Mouse (Mus musculus): ENCODE results near the gene 2010003K11Rik. TPM values are rescaled to one million over a fixed set of nuclear protein-coding genes. Genes with fewer than 3 reads are reported as not detected.

2010003K11Rik gene
- polyA plus RNA-seq, 1 experiment, result not detected

DNA sequence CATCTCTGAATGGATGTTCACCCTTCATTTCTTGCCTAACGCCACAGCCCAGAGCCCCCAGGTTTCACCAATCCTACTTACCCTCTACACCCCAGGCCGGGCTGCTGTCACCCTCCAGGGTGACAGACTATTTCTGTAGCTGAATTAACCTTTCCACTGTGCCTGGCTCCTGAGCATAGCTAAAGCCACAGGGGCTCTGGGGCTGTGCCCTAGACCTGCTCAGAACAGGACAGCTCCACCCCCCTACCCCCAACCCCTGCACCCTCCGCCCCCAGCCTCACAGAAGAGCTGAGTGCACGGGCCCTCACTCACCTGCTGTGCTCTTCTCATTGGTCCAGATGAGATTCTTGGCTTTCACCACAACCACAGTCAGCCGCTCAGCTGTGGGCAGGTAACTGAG lies 46.4 kb downstream of the 2010003K11Rik start:
- Histone ChIP-seq H3K27me3 (ENCODE audit: control insufficient read depth, insufficient read depth, insufficient read length) (no peaks in the 10 kb centered on the region), H3K4me3 (ENCODE audit: insufficient read depth, poor library complexity, severe bottlenecking) (no peak overlapping the region), H3ac (ENCODE audit: control insufficient read depth, insufficient read length, low read depth) (no peak overlapping the region), H3K79me3 (ENCODE audit: low read depth) (no peaks in the 10 kb centered on the region), H3K36me3 (ENCODE audit: control insufficient read depth, insufficient read depth) (peaks cover 3% of the 10 kb centered on the region), H3K79me2 (ENCODE audit: control insufficient read depth, insufficient read depth) (no peaks in the 10 kb centered on the region)
- TF ChIP-seq FOSL1 (IDR thresholded peaks at IDR 0.05; ENCODE audit: insufficient read depth, low read length, poor library complexity, severe bottlenecking), result no peak
- TF ChIP-seq MAX (IDR thresholded peaks at IDR 0.05), result no peak
- no peak for TF ChIP-seq USF1 (IDR thresholded peaks at IDR 0.05; ENCODE audit: low read depth)

DNA sequence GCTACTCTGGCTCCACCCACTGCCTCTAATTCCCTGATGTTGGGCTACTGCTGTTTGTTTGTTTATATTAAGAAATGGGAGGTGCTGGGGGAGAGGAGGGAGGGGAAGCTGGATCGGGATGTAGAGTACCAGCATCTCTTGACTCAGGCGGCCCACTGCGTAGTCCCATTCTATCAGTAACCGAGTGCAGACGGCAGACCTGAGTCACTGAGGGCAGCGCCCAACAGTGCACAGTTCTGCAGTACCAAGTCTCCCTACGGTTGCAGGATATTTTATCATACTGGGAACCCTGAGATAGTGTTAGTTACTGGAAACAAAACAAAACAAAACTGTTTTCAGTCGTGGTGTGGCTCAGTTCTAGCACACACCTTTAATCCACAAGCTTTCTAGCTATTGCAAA lies 47.3 kb downstream of the 2010003K11Rik start:
- TF ChIP-seq FOSL1 (IDR thresholded peaks at IDR 0.05; ENCODE audit: insufficient read depth, low read length, poor library complexity, severe bottlenecking), result no peak
- TF ChIP-seq CTCF (IDR thresholded peaks at IDR 0.05; ENCODE audit: control insufficient read depth, insufficient read depth, insufficient read length), result no peak
- no peak for TF ChIP-seq CEBPB (IDR thresholded peaks at IDR 0.05; ENCODE audit: low read depth)
- TF ChIP-seq MYOG (IDR thresholded peaks at IDR 0.05; ENCODE audit: control insufficient read depth, extremely low read depth, insufficient read length), result no peak
- TF ChIP-seq USF1 (IDR thresholded peaks at IDR 0.05; ENCODE audit: low read depth), result no peak
- no peak for TF ChIP-seq MAX (IDR thresholded peaks at IDR 0.05)
- TF ChIP-seq MYOD1 (IDR thresholded peaks at IDR 0.05; ENCODE audit: control insufficient read depth, insufficient read length, low read depth), result no peak
- no peaks in the 10 kb centered on the region for H3K79me2 ChIP-seq (ENCODE audit: control insufficient read depth, insufficient read depth)
- H3K79me3 ChIP-seq (ENCODE audit: low read depth), result no peaks in the 10 kb centered on the region
- H3K4me3 ChIP-seq (ENCODE audit: insufficient read depth, poor library complexity, severe bottlenecking), result no peak overlapping the region
- no peak overlapping the region for H3ac ChIP-seq (ENCODE audit: control insufficient read depth, insufficient read length, low read depth)
- no peaks in the 10 kb centered on the region for H3K27me3 ChIP-seq (ENCODE audit: control insufficient read depth, insufficient read depth, insufficient read length)
- H3K36me3 ChIP-seq (ENCODE audit: control insufficient read depth, insufficient read depth), result peaks cover 3% of the 10 kb centered on the region

DNA sequence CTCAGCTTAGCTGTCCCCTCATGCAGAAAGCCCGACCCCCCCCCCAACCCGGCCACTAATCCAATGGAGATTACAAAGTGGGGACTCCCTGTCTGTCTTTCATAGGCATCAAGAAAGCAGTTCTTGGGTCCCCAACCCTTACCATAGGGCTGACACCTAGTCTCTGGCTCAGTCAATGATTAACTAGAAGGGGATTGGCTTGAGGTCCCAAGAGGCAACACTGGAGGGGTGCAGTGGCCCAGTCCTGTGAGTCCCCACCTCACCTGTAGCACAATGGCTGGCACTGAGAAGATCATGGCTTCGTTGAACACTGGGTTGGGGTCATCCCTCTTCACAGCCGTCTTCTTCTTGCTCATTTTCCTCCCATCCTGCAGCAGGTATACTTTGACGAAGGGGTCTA lies 47.7 kb downstream of the 2010003K11Rik start:
- H3K36me3 ChIP-seq (ENCODE audit: control insufficient read depth, insufficient read depth), result peaks cover 3% of the 10 kb centered on the region
- H3K79me3 ChIP-seq (ENCODE audit: low read depth), result no peaks in the 10 kb centered on the region
- no peaks in the 10 kb centered on the region for H3K27me3 ChIP-seq (ENCODE audit: control insufficient read depth, insufficient read depth, insufficient read length)
- TF ChIP-seq FOSL1 (IDR thresholded peaks at IDR 0.05; ENCODE audit: insufficient read depth, low read length, poor library complexity, severe bottlenecking), result no peak
- TF ChIP-seq USF1 (IDR thresholded peaks at IDR 0.05; ENCODE audit: low read depth), result no peak
- no peak for TF ChIP-seq MAX (IDR thresholded peaks at IDR 0.05)
- TF ChIP-seq MYOD1 (IDR thresholded peaks at IDR 0.05; ENCODE audit: control insufficient read depth, insufficient read length, low read depth), result no peak
- no peak for TF ChIP-seq MYOG (IDR thresholded peaks at IDR 0.05; ENCODE audit: control insufficient read depth, extremely low read depth, insufficient read length)
- no peak for TF ChIP-seq CTCF (IDR thresholded peaks at IDR 0.05; ENCODE audit: control insufficient read depth, insufficient read depth, insufficient read length)
- no peak for TF ChIP-seq CEBPB (IDR thresholded peaks at IDR 0.05; ENCODE audit: low read depth)
- no peak overlapping the region for H3K4me3 ChIP-seq (ENCODE audit: insufficient read depth, poor library complexity, severe bottlenecking)
- no peaks in the 10 kb centered on the region for H3K79me2 ChIP-seq (ENCODE audit: control insufficient read depth, insufficient read depth)
- H3ac ChIP-seq (ENCODE audit: control insufficient read depth, insufficient read length, low read depth), result no peak overlapping the region

DNA sequence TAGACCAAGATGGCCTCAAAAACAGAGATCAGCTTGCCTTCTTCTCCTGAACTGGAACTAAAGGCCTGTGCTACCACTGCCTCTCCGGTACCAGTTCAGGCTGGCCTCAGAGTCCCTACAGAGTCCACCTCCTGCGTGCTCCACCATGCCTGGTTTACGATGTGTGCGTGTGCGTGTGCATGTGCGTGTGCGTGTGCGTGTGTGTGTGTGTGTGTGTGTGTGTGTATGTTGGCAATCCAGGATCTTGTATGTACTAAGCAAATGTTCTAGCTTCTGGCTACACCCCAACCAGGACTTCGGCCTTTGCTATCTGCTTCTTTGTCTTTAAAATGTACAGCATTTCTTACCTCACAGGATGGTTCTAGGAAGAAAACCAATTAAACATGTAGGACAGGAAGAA lies 49.2 kb downstream of the 2010003K11Rik start:
- Histone ChIP-seq H3K27me3 (ENCODE audit: control insufficient read depth, insufficient read depth, insufficient read length) (no peaks in the 10 kb centered on the region), H3K4me3 (ENCODE audit: insufficient read depth, poor library complexity, severe bottlenecking) (no peak overlapping the region), H3K36me3 (ENCODE audit: control insufficient read depth, insufficient read depth) (peaks cover 3% of the 10 kb centered on the region), H3K79me2 (ENCODE audit: control insufficient read depth, insufficient read depth) (no peaks in the 10 kb centered on the region), H3K79me3 (ENCODE audit: low read depth) (no peaks in the 10 kb centered on the region), H3ac (ENCODE audit: control insufficient read depth, insufficient read length, low read depth) (no peak overlapping the region)
- TF ChIP-seq CTCF (IDR thresholded peaks at IDR 0.05; ENCODE audit: control insufficient read depth, insufficient read depth, insufficient read length), result no peak
- TF ChIP-seq MYOG (IDR thresholded peaks at IDR 0.05; ENCODE audit: control insufficient read depth, extremely low read depth, insufficient read length), result no peak
- no peak for TF ChIP-seq FOSL1 (IDR thresholded peaks at IDR 0.05; ENCODE audit: insufficient read depth, low read length, poor library complexity, severe bottlenecking)
- no peak for TF ChIP-seq USF1 (IDR thresholded peaks at IDR 0.05; ENCODE audit: low read depth)
- TF ChIP-seq MAX (IDR thresholded peaks at IDR 0.05), result no peak
- no peak for TF ChIP-seq CEBPB (IDR thresholded peaks at IDR 0.05; ENCODE audit: low read depth)
- no peak for TF ChIP-seq MYOD1 (IDR thresholded peaks at IDR 0.05; ENCODE audit: control insufficient read depth, insufficient read length, low read depth)

DNA sequence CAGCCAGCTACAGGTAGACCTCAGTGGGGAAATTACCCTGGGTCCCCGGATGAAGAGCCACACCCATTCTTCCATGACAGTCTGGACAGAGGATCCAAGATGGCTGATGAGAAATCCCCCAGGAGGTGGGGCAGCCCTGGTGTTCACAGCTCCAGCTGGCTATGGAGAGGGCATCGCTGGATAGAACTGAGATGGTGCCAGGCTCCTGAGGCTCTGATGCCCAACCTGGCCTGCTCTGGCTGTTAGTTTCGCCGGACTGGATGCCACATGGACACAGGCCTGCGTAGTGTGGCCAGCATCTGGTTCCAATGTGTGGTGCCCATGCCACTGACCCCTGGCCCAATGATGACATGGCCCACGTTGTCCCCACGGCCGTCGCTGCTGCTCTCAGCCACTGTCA lies 50.9 kb downstream of the 2010003K11Rik start:
- Histone ChIP-seq H3ac (ENCODE audit: control insufficient read depth, insufficient read length, low read depth) (no peak overlapping the region), H3K36me3 (ENCODE audit: control insufficient read depth, insufficient read depth) (no peaks in the 10 kb centered on the region), H3K27me3 (ENCODE audit: control insufficient read depth, insufficient read depth, insufficient read length) (no peaks in the 10 kb centered on the region), H3K79me3 (ENCODE audit: low read depth) (no peaks in the 10 kb centered on the region), H3K4me3 (ENCODE audit: insufficient read depth, poor library complexity, severe bottlenecking) (no peak overlapping the region), H3K79me2 (ENCODE audit: control insufficient read depth, insufficient read depth) (no peaks in the 10 kb centered on the region)
- TF ChIP-seq MAX (IDR thresholded peaks at IDR 0.05) (no peak), CEBPB (IDR thresholded peaks at IDR 0.05; ENCODE audit: low read depth) (no peak), MYOD1 (IDR thresholded peaks at IDR 0.05; ENCODE audit: control insufficient read depth, insufficient read length, low read depth) (no peak), FOSL1 (IDR thresholded peaks at IDR 0.05; ENCODE audit: insufficient read depth, low read length, poor library complexity, severe bottlenecking) (no peak), MYOG (IDR thresholded peaks at IDR 0.05; ENCODE audit: control insufficient read depth, extremely low read depth, insufficient read length) (no peak), USF1 (IDR thresholded peaks at IDR 0.05; ENCODE audit: low read depth) (no peak), CTCF (IDR thresholded peaks at IDR 0.05; ENCODE audit: control insufficient read depth, insufficient read depth, insufficient read length) (no peak)

Other genes with a start within 250 kb of the 2010003K11Rik start
- gene Ssh3, start 229.4 kb downstream of the 2010003K11Rik start, polyA plus RNA-seq (2012; fragmentation: generic; extraction: Trizol), result 0.34 TPM
- 2.2 TPM for gene Ankrd13d, start 215.4 kb downstream of the 2010003K11Rik start, polyA plus RNA-seq (2012; fragmentation: generic; extraction: Trizol)
- gene Grk2, start 192.4 kb downstream of the 2010003K11Rik start, polyA plus RNA-seq (2012; fragmentation: generic; extraction: Trizol), result 56.6 TPM
- gene Kdm2a, start 100.3 kb downstream of the 2010003K11Rik start, polyA plus RNA-seq (2012; fragmentation: generic; extraction: Trizol), result 24.0 TPM
- gene Rhod, start 59.2 kb downstream of the 2010003K11Rik start, polyA plus RNA-seq (2012; fragmentation: generic; extraction: Trizol), result 65.1 TPM
- gene Syt12, start 21.1 kb downstream of the 2010003K11Rik start, polyA plus RNA-seq (2012; fragmentation: generic; extraction: Trizol), result 14.4 TPM
- gene Pcx, start 11.9 kb upstream of the 2010003K11Rik start, polyA plus RNA-seq (2012; fragmentation: generic; extraction: Trizol), result 4.0 TPM
- 40.8 TPM for gene Lrfn4, start 117.1 kb upstream of the 2010003K11Rik start, polyA plus RNA-seq (2012; fragmentation: generic; extraction: Trizol)
- gene Rce1, start 127.1 kb upstream of the 2010003K11Rik start, polyA plus RNA-seq (2012; fragmentation: generic; extraction: Trizol), result 56.9 TPM
- 0.96 TPM for gene Gm960, start 200.1 kb upstream of the 2010003K11Rik start, polyA plus RNA-seq (2012; fragmentation: generic; extraction: Trizol)
- gene Sptbn2, start 212.6 kb upstream of the 2010003K11Rik start, polyA plus RNA-seq (2012; fragmentation: generic; extraction: Trizol), result 0.15 TPM